Mouse (Mus musculus) midbrain, postnatal 0 days (tissue): Measurements from ENCODE around the gene Supt5. TPM values are rescaled to one million over a fixed set of nuclear protein-coding genes. Genes with fewer than 3 reads are reported as not detected.

ENCODE experiments used
- ATAC-seq: fragments of 200-750 bp; cut with Nextera tagmentation; 2 replicates; pipeline ENCODE4 v1.8.0; 2017; ENCODE audit warnings: moderate number of reproducible peaks, mild to moderate bottlenecking, moderate TSS enrichment, moderate library complexity; ENCODE audit not compliant: low FRiP score
- DNase-seq: peaks from one replicate; pipeline ENCODE4 v3.0.0-alpha.2; 2015; ENCODE audit warnings: low spot score
- H3K27ac ChIP-seq: fragments of 300-500 bp; sonication (generic); 2 replicates; pipeline ENCODE4 v1.5.1; 2014; ENCODE audit warnings: low read depth, mild to moderate bottlenecking, low read length, mixed read lengths
- H3K27me3 ChIP-seq: fragments of 300-500 bp; sonication (generic); 2 replicates; pipeline ENCODE4 v1.6.1; 2014; ENCODE audit warnings: low read length, control low read depth, mixed read lengths; ENCODE audit not compliant: insufficient read depth
- H3K36me3 ChIP-seq: fragments of 300-500 bp; sonication (generic); 2 replicates; pipeline ENCODE4 v1.6.1; 2014; ENCODE audit warnings: low read length, control low read depth, mixed read lengths; ENCODE audit not compliant: insufficient read depth
- H3K4me1 ChIP-seq: fragments of 300-500 bp; sonication (generic); 2 replicates; pipeline ENCODE4 v1.6.1; 2014; ENCODE audit warnings: mild to moderate bottlenecking, control low read depth, antibody characterized with exemption, low read length, mixed read lengths; ENCODE audit not compliant: insufficient read depth
- H3K4me2 ChIP-seq: fragments of 300-500 bp; sonication (generic); 2 replicates; pipeline ENCODE4 v1.6.1; 2014; ENCODE audit warnings: low read depth, mild to moderate bottlenecking, low read length, mixed read lengths; ENCODE audit not compliant: poor library complexity, severe bottlenecking
- H3K4me3 ChIP-seq: fragments of 300-500 bp; sonication (generic); 2 replicates; pipeline ENCODE4 v1.5.1; 2014; ENCODE audit warnings: low read depth, mild to moderate bottlenecking, low read length, moderate library complexity
- H3K9ac ChIP-seq: fragments of 300-500 bp; sonication (generic); replicated peaks from 2 replicates; pipeline ENCODE4 v1.6.1; 2014; ENCODE audit warnings: mild to moderate bottlenecking, low read length, moderate library complexity, mixed read lengths; ENCODE audit not compliant: poor library complexity, severe bottlenecking
- H3K9me3 ChIP-seq: fragments of 300-500 bp; sonication (generic); 2 replicates; pipeline ENCODE4 v1.6.1; 2016; ENCODE audit warnings: low read length, control low read depth
- CTCF ChIP-seq: IDR thresholded peaks from 2 replicates; pipeline ENCODE4 v1.5.1; 2016; ENCODE audit warnings: antibody characterized with exemption, mild to moderate bottlenecking
- WGBS: fragments of 180-500 bp; shearing (Covaris S2); extraction: QIAGEN DNeasy Blood & Tissue Kit; methylation state at CpG from one replicate; pipeline ENCODE4 v1.1.7; 2014; 5-methylcytosine and 5-hydroxymethylcytosine counted together
- polyA plus RNA-seq: library from polyadenylated mRNA; unstranded; fragments of >200 nt; fragmentation: Nextera tagmentation; extraction: Ambion mirVana; gene quantifications from 2 replicates; pipeline ENCODE4 v1.2.1, GENCODE M21; 2015
- total RNA-seq: library from RNA; depleted of rRNA; stranded (reverse); fragments of >200 nt; gene quantifications from 2 replicates; pipeline ENCODE4 v1.2.3, GENCODE M21; 2014

Supt5 gene
- total and polyA plus RNA-seq, 2 experiments from 2014 or later = 84.8 to 104 TPM

DNA sequence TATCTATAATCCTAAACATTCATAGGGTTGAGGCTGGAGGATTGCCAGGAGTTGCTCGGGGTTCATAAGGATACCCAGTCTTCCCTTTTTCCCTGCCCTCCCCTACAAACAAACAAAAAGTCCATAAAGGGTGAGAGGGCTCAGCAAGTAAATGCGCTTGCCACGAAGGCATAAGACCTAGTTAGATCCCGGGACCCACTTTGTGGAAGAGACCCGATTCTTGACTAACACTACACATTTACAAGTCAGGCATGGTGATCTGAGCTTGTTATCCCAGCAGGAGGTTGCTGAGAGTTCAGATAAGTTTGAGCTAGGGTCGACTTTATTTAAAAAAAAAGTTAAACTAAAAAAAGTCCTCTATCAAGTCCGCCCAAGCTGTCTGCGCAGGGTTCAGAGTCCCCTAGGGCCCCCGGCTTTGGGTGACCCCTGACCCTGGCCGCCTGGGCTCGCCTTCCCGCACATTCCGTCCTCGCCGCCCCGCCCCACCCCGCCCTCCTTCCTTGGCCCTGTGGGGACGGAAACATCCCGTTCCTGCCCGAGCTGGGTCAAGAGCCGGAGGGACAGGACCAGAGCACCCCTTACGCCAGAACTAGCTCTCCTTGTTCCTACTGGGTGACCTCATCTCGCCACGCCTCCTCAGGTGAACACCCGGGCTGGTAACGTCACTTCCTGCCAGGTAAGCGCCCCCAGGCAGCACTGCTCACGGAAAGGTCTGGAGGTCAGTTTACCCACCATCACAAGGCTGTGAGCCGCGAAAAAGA lies 37.6 kb upstream of the Supt5 start:
- H3K36me3 ChIP-seq = no peaks in the 10 kb centered on the region
- H3K9ac ChIP-seq = peak overlapping the region; percentile 24; the same call in 1 of the 2 replicates
- H3K4me1 ChIP-seq = peaks cover 11% of the 10 kb centered on the region; the same call in 1 of the 2 replicates
- H3K27me3 ChIP-seq = no peaks in the 10 kb centered on the region
- H3K9me3 ChIP-seq = no peaks in the 10 kb centered on the region
- H3K4me2 ChIP-seq = peak overlapping the region; percentile 76
- TF ChIP-seq CTCF = no peak
- no peak for ATAC-seq
- 5% methylated on average over 30 of the region's 30 CpGs for WGBS
- peak; percentile 53 for DNase-seq
- H3K4me3 ChIP-seq = peak overlapping the region; percentile 41
- peak overlapping the region; percentile 63 for H3K27ac ChIP-seq

DNA sequence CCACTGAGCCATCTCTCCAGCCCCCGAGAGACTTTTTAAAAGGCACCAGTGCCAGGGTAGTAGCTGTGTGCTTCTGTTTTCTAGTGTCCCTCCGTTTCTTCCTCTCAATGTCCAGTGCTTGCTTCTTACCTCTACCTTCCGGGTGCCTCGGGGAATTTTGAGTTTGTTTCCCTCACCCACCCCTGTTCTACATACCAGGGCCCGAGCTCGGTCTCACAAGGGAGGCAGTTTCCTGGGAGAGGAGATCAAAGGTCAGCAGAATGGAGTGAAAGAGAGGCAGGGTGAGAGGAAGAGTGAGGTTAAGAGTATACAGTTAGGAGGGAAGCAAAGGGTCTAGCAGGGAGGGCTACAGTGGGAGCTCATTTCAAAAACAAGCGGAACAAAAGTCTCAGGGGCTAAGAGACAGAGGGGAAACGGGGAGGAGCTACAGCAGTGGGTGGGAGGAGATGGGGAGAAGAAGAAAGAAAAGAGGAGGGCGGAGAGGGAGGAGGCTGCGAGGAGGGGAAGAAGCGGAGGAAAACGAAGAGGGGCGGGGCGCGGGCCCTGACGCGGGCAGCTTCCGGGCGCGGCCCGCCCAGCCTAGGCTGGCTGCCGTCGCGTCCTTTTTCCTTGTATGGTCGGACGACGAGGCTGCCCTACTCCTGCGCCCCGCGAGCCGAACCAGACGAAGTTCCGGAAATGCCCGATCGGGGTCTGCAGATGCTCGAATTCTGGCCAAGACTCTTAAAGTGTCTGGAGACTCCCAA lies 36.8 kb upstream of the Supt5 start:
- ATAC-seq (peak; percentile 18; the same call in 1 of the 2 replicates), DNase-seq (peak; percentile 85)
- H3K4me2 ChIP-seq = peak overlapping the region; percentile 76
- WGBS = 2% methylated on average over 32 of the region's 36 CpGs
- peaks cover 12% of the 10 kb centered on the region; the same call in 1 of the 2 replicates for H3K4me1 ChIP-seq
- no peak for TF ChIP-seq CTCF
- no peaks in the 10 kb centered on the region for H3K9me3 ChIP-seq
- peak overlapping the region; percentile 41 for H3K4me3 ChIP-seq
- no peaks in the 10 kb centered on the region for H3K27me3 ChIP-seq
- peak overlapping the region; percentile 63 for H3K27ac ChIP-seq
- no peaks in the 10 kb centered on the region for H3K36me3 ChIP-seq
- H3K9ac ChIP-seq = peak overlapping the region; percentile 24

DNA sequence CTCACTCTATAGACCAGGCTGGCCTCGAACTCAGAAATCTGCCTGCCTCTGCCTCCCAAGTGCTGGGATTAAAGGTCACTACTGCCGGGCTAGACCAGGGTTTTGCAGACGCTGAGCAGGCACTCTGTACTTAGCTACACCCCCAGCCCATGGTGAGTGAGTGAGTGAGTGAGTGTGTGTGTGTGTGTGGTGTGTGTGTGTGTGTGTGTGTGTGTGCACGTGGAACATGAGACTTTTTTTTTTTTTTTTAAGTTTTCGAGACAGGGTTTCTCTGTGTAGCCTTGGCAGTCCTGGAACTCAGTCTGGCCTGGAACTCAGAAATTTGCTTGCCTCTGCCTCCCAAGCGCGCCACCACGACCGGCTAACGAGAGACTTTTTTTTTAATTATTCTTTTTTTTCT lies 36.1 kb upstream of the Supt5 start:
- Histone ChIP-seq H3K9me3 (no peaks in the 10 kb centered on the region), H3K36me3 (no peaks in the 10 kb centered on the region), H3K4me1 (peaks cover 18% of the 10 kb centered on the region; the same call in 1 of the 2 replicates), H3K4me3 (no peak overlapping the region), H3K27ac (no peak overlapping the region), H3K27me3 (no peaks in the 10 kb centered on the region), H3K4me2 (no peak overlapping the region), H3K9ac (no peak overlapping the region)
- WGBS = 81% methylated on average over 10 of the region's 10 CpGs
- DNase-seq = no peak
- no peak for ATAC-seq
- no peak for TF ChIP-seq CTCF

DNA sequence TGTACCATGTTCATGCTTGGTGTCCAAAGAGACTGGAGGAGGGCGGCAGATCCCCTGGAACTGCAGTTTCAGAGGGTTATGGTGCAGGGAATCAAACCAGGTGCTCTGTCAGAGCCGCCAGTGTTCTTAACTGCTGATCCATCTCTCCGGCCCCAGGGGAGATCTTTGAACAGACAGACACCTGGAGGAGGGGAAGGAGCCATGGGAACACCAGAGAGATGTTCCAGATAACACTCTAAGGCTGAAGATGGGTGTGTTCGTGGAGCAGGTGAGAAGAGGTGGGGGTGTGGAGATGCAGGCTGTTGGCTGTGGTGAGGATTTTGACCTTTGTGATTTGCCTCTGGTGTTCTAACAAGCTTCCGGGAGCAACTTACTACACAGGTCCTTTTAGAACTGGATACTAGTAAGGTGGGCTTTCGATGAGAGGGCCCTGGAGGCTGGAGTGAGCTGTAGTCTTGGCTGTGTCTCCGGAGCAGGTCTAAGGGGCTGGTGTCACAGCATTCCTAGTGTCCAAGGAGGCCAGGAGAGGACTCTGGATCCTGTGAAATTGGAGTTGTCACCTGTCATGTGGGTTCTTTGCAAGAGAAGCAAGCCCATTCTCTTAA lies 35.4 kb upstream of the Supt5 start:
- WGBS = 82% methylated on average over 7 of the region's 7 CpGs
- Histone ChIP-seq H3K36me3 (no peaks in the 10 kb centered on the region), H3K9ac (no peak overlapping the region), H3K9me3 (no peaks in the 10 kb centered on the region), H3K27ac (no peak overlapping the region), H3K4me3 (no peak overlapping the region), H3K4me1 (peaks cover 18% of the 10 kb centered on the region; the same call in 1 of the 2 replicates), H3K27me3 (no peaks in the 10 kb centered on the region), H3K4me2 (no peak overlapping the region)
- no peak for ATAC-seq
- TF ChIP-seq CTCF = no peak
- no peak for DNase-seq

DNA sequence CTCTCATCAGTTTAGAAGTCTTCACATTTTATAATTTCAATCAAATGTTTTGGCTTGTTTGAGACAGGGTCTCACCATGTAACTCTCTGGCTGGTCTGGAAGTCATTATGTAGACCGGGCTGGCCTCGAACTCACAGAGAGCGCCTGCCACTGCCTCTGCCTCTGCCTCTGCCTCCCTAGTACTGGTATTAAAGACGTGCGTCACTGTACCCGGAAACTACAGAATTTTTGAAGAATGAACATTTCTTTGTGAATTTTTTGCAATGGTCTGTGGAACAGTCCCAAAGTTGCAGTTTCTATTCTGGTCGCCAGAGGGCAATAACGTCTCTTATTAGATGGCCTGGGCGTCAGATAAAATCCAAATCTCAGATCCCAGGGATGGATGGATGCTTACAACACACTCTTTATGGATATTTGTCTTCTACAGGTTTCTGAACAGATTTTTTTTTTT lies 34.6 kb upstream of the Supt5 start:
- DNase-seq (peak; percentile 92), ATAC-seq (peak; percentile 18)
- whole genome bisulfite sequencing = under 1% methylated on average over 9 of the region's 9 CpGs
- Histone ChIP-seq H3K9ac (no peak overlapping the region), H3K4me3 (peak overlapping the region; percentile 77), H3K9me3 (no peaks in the 10 kb centered on the region), H3K27me3 (no peaks in the 10 kb centered on the region), H3K36me3 (no peaks in the 10 kb centered on the region), H3K4me2 (peak overlapping the region; percentile 99), H3K4me1 (peaks cover 18% of the 10 kb centered on the region; the same call in 1 of the 2 replicates), H3K27ac (peak overlapping the region; percentile 51)
- peak; percentile 81 for TF ChIP-seq CTCF
